Mouse (Mus musculus) ES-E14 (cell line): Measurements from ENCODE around the gene Cpe. TPM values are rescaled to one million over a fixed set of nuclear protein-coding genes. Genes with fewer than 3 reads are reported as not detected.
"Not testable (repeated sequence)": the region's sequence is repeated elsewhere in the genome, so short reads cannot be mapped to it uniquely, and the experiment has no call there.

Experiments
- DNase-seq: peaks from one replicate; pipeline ENCODE4 v3.0.0-alpha.2; 2013; ENCODE audit warnings: low read depth, low spot score
- H3K27ac ChIP-seq: 2 replicates; pipeline ENCODE4 v1.5.1; 2012; ENCODE audit warnings: low read depth, mild to moderate bottlenecking, low read length, moderate library complexity, mixed read lengths; ENCODE audit not compliant: poor library complexity, insufficient read depth, severe bottlenecking
- H3K36me3 ChIP-seq: 2 replicates; pipeline ENCODE4 v1.6.1; 2012; ENCODE audit warnings: mild to moderate bottlenecking, low read length, moderate library complexity, mixed read lengths; ENCODE audit not compliant: control insufficient read depth, poor library complexity, insufficient read depth, severe bottlenecking
- H3K4me1 ChIP-seq, 2 experiments: fragments of 150-350 bp in 1 of 2; sonication (generic) in 1 of 2; 2 replicates each; pipeline ENCODE4 v1.6.1; 2012; ENCODE audit warnings: low read length in 2 of 2, mild to moderate bottlenecking in 1 of 2, mixed read lengths in 1 of 2; ENCODE audit not compliant: control insufficient read depth in 2 of 2, insufficient read depth in 2 of 2, poor library complexity in 1 of 2
- H3K4me3 ChIP-seq, 2 experiments: fragments of 150-350 bp in 1 of 2; sonication (generic) in 1 of 2; 2 replicates each; pipeline ENCODE4 v1.5.1; 2012; ENCODE audit warnings: low read length in 2 of 2, low read depth in 1 of 2, mild to moderate bottlenecking in 1 of 2, mixed read lengths in 1 of 2; ENCODE audit not compliant: insufficient read depth in 1 of 2, poor library complexity in 1 of 2, severe bottlenecking in 1 of 2
- H3K9ac ChIP-seq: 2 replicates; pipeline ENCODE4 v1.6.1; 2012; ENCODE audit warnings: low read depth, mild to moderate bottlenecking, low read length, mixed read lengths; ENCODE audit not compliant: poor library complexity, insufficient read depth, severe bottlenecking
- H3K9me3 ChIP-seq: fragments of 150-350 bp; sonication (generic); 2 replicates; pipeline ENCODE4 v1.6.1; 2012; ENCODE audit warnings: low read depth, mild to moderate bottlenecking, low read length; ENCODE audit not compliant: control insufficient read depth, insufficient read depth
- CHD2 ChIP-seq: IDR thresholded peaks from 2 replicates; pipeline ENCODE4 v1.6.1; 2014; ENCODE audit warnings: mild to moderate bottlenecking, low read depth, low read length, inconsistent platforms
- HCFC1 ChIP-seq: IDR thresholded peaks from 2 replicates; pipeline ENCODE4 v1.6.1; 2012; ENCODE audit warnings: low read length, inconsistent platforms, borderline replicate concordance; ENCODE audit not compliant: insufficient read depth
- MAFK ChIP-seq: IDR thresholded peaks from 2 replicates; pipeline ENCODE4 v1.6.1; 2014; ENCODE audit warnings: mild to moderate bottlenecking, low read depth, low read length, inconsistent platforms; ENCODE audit not compliant: insufficient read depth
- ZC3H11A ChIP-seq: IDR thresholded peaks from 2 replicates; pipeline ENCODE4 v1.6.1; 2012; ENCODE audit warnings: low read depth, mild to moderate bottlenecking, inconsistent platforms, low read length, borderline replicate concordance
- ZNF384 ChIP-seq: IDR thresholded peaks from 2 replicates; pipeline ENCODE4 v1.6.1; 2012; ENCODE audit warnings: low read depth, low read length, inconsistent platforms
- in situ Hi-C, 2 experiments: fragments of 600-800 bp; cut with MboI; formaldehyde crosslinking; loops; one replicate each; pipeline ENCODE4 v1.15.1; 2025; ENCODE audit warnings: low sequenced_read_pairs in 2 of 2, inconsistent platforms in 1 of 2; ENCODE audit not compliant: unreplicated experiment in 2 of 2
- total RNA-seq: library from RNA; depleted of rRNA; stranded (reverse); fragments of 300-350 nt; gene quantifications from 2 replicates; pipeline ENCODE4 v1.2.3, GENCODE M21; 2012

Cpe gene
- total RNA-seq, 1 experiment, result 19.4 TPM

DNA sequence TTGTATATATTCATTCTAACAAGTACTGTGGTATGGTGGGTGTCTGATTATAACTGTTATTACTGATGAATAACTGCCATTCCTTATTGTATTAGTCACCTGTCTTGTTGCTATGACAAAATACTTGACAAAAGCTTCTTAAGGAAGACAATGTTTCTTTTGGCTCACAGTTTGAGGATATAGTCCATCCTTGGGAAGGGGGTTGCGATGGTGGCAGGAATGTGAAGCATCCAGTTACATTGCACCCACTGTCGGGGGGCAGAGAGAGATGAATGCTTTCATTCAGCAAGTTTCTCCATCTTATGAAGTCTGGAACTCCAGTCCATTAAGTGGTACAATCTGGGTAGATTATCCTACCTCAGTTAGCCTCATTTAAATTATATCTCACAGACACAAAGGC, 19.9 kb downstream of the Cpe start:
- Histone ChIP-seq H3K9me3 (no peaks in the 10 kb centered on the region), H3K4me3 (no peak overlapping the region), H3K36me3 (no peaks in the 10 kb centered on the region), H3K27ac (no peak overlapping the region), H3K4me1 (no peaks in the 10 kb centered on the region), H3K9ac (no peak overlapping the region)
- TF ChIP-seq ZC3H11A (no peak), MAFK (no peak), ZNF384 (no peak), CHD2 (no peak), HCFC1 (no peak)
- in situ Hi-C loops, result no loop called here
- DNase-seq, result no peak

DNA sequence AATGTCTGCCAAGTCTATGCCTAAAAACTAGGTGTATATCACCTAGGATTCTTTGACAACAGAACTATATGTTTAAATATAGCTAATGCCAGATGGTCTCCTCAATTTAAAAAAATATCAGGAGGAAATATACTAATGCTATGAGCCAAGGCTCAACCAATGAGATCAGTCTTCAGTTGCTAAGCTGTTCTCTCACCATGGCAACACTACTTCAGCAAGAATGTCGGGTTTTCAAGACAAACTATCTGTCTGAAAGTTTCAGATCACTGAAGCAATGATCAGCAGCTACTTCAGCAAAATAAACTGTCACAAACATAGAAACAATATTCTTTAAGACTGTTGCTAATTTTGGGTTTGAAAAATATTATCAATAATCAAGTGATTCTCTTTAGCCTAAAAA, 20.9 kb downstream of the Cpe start:
- TF ChIP-seq MAFK (no peak), HCFC1 (no peak), ZNF384 (no peak), CHD2 (no peak), ZC3H11A (no peak)
- Histone ChIP-seq H3K9me3 (no peaks in the 10 kb centered on the region), H3K27ac (no peak overlapping the region), H3K36me3 (no peaks in the 10 kb centered on the region), H3K4me1 (no peaks in the 10 kb centered on the region), H3K9ac (no peak overlapping the region), H3K4me3 (no peak overlapping the region)
- in situ Hi-C loops, result no loop called here
- no peak for DNase-seq

DNA sequence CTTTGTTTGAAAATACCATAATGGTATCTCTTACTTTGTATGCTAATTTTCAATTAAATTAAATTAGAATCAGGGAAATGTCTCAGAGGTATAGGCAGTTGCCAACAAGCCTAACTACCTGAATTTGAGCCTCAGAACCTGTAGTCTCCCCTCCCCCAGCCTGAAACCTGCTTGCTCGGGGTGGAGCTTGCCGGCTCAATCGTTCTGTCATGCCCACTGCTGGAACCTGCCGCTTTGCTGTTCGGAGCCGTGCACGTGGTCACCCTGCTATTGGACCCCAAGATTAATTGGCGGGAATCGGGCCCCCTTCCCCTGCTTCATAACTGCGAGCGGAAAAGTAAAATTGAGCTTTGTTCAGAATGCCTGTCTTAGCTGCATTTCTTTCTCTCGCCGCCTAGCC, 26.5 kb downstream of the Cpe start:
- H3K27ac ChIP-seq, H3K4me3 ChIP-seq, DNase-seq, H3K4me1 ChIP-seq, H3K36me3 ChIP-seq, H3K9ac ChIP-seq, in situ Hi-C loops, H3K9me3 ChIP-seq: not testable (repeated sequence)

DNA sequence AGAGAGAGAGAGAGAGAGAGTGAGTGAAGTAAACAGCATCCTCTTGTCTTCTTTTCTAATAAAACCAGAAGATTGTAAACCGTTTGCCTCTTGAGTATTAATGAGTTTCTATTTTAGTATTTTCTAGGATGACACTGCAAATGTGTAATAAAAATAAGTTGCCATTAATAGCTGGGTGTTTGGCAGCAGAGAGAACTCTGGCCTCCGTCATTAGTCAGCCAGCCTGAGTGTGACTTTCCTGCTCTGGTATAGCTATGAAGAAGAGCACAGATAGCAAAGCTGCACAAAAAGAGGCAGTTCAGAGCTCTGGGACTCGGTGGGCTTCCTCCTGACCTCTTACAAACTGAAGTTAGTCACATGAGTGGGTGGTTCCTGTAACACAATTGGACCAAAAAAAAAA, 27.3 kb downstream of the Cpe start:
- in situ Hi-C loops, result no loop called here
- no peak for DNase-seq
- TF ChIP-seq ZNF384 (no peak), MAFK (no peak), ZC3H11A (no peak), HCFC1 (no peak), CHD2 (no peak)

DNA sequence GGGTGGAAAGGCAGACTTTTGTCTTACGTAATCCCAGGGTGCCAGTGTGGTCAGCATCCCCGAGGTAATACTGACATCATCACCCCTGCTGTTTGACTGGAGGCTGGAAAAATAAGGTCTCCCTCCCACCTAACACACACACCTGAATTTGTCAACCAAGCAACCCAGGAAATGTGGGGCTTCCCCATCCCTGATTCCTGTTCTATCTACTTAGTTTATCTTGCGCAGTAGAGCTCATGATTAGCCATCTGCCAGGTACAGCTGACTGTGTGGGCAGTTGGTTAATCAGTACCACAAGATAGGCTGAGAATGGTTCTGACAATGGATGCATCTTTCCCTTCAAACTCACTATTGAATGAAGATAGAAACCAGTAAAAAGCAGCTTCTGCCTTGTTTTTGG, 28.0 kb downstream of the Cpe start:
- in situ Hi-C loops, result no loop called here

More for the DNA sequence above, 27.3 kb downstream of the Cpe start:
- Histone ChIP-seq H3K36me3 (no peaks in the 10 kb centered on the region), H3K9ac (no peak overlapping the region), H3K4me3 (no peak overlapping the region), H3K27ac (no peak overlapping the region), H3K4me1 (peaks cover 0 to 1% of the 10 kb centered on the region in 2 experiments; a peak in 1 of 4 replicates), H3K9me3 (no peaks in the 10 kb centered on the region)

More for the DNA sequence above, 28.0 kb downstream of the Cpe start:
- no peak for DNase-seq
- Histone ChIP-seq H3K36me3 (no peaks in the 10 kb centered on the region), H3K9me3 (no peaks in the 10 kb centered on the region), H3K27ac (no peak overlapping the region), H3K4me1 (peaks cover 0 to 1% of the 10 kb centered on the region in 2 experiments; a peak in 1 of 4 replicates), H3K9ac (no peak overlapping the region), H3K4me3 (no peak overlapping the region)
- TF ChIP-seq ZNF384 (no peak), HCFC1 (no peak), ZC3H11A (no peak), MAFK (no peak), CHD2 (no peak)
